Mouse (Mus musculus) lung, postnatal 0 days (tissue): ENCODE results near the gene Sh3bp4.

Experiments used
- CTCF ChIP-seq: IDR thresholded peaks from 2 replicates; pipeline ENCODE4 v1.5.1; 2016; ENCODE audit warnings: antibody characterized with exemption, mild to moderate bottlenecking
- EP300 ChIP-seq: IDR thresholded peaks from 2 replicates; pipeline ENCODE4 v1.6.1; 2016; ENCODE audit warnings: antibody characterized with exemption, mild to moderate bottlenecking, control low read depth

- TF ChIP-seq CTCF (no peak), EP300 (no peak)
These were observed 60.9 kb downstream of the Sh3bp4 start for GRCm38 (mm10) chr1:89131018-89131540.
